Mouse (Mus musculus): ENCODE measurements around the gene Mrps10. TPM values are rescaled to one million over a fixed set of nuclear protein-coding genes. Genes with fewer than 3 reads are reported as not detected.
A peak's percentile ranks its signal among the peaks of the same experiment; 100 is the strongest.
"Not testable (repeated sequence)": the region's sequence is repeated elsewhere in the genome, so short reads cannot be mapped to it uniquely, and the experiment has no call there.

Gene Mrps10
- polyA plus RNA-seq, 1 experiment from 2014 or later, result 77.3 TPM

- Histone ChIP-seq H3K27ac (no peak overlapping the region), H3K27me3 (ENCODE audit: poor library complexity, severe bottlenecking) (peaks cover 9% of the 10 kb centered on the region), H3K36me3 (replicated peaks) (peaks cover 7% of the 10 kb centered on the region; the same call in 1 of the 2 replicates), H3K4me3 (no peak overlapping the region), H3K9me3 (peaks cover 6% of the 10 kb centered on the region), H3K4me1 (peaks cover 23% of the 10 kb centered on the region)
- WGBS, result 65% methylated on average over 4 of the region's 4 CpGs
- DNase-seq (ENCODE audit: extremely low spot score, low spot score), result no peak
Measured at GRCm38 (mm10) chr17:47386649-47387048, 18.0 kb downstream of the Mrps10 start.

GRCm38 (mm10) chr17:47394223-47394869 lies 25.7 kb downstream of the Mrps10 start:
- 29% methylated on average over 24 of the region's 24 CpGs for WGBS
- no peak for DNase-seq (ENCODE audit: extremely low spot score, low spot score)
- H3K4me1 ChIP-seq, result peaks cover 20% of the 10 kb centered on the region
- H3K27me3 ChIP-seq (ENCODE audit: poor library complexity, severe bottlenecking), result peaks cover 79% of the 10 kb centered on the region
- H3K36me3 ChIP-seq (replicated peaks), result no peaks in the 10 kb centered on the region
- H3K27ac ChIP-seq, result 0 out of 2 replicates have a peak overlapping the region, but pooled peaks have one; percentile 6
- 0 out of 2 replicates have a peak, but pooled peaks cover 4% of the 10 kb centered on the region for H3K9me3 ChIP-seq
- peak overlapping the region; percentile 38 for H3K4me3 ChIP-seq

DNA sequence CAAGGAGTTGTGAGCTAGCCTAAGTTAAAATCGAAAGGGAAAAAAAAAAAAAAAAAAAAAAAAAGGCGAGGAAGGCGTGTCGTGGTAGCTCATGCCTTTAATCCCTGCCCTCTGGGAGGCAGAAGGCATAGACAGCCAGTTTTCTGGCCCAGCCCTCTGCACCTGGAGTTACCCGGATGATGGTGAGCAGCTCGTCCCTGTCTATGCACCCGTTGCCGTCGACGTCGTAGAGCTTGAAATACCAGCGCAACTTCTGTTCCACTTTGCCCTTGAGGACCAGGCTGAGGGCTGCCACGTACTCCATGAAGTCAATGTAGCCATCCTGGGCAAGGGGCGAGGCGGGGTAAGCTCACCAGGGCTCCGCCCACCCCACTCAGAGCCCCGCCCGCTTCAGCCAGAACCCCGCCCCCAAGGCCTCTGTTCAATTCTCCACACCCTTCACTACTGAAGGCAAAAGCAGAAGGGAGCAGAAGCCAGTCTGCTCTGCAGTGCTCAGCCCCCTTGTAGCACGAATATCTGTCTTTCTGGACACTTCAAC lies 26.8 kb downstream of the Mrps10 start:
- Histone ChIP-seq H3K9me3 (0 out of 2 replicates have a peak, but pooled peaks cover 4% of the 10 kb centered on the region), H3K27me3 (ENCODE audit: poor library complexity, severe bottlenecking) (peaks cover 90% of the 10 kb centered on the region)
- WGBS, result 4% methylated on average over 20 of the region's 20 CpGs

GRCm38 (mm10) chr17:47399091-47399490 lies 30.4 kb downstream of the Mrps10 start:
- no peak for DNase-seq (ENCODE audit: extremely low spot score, low spot score)
- Histone ChIP-seq H3K4me3 (no peak overlapping the region), H3K4me1 (peaks cover 30% of the 10 kb centered on the region), H3K36me3 (replicated peaks) (no peaks in the 10 kb centered on the region), H3K27ac (no peak overlapping the region), H3K9me3 (no peaks in the 10 kb centered on the region), H3K27me3 (ENCODE audit: poor library complexity, severe bottlenecking) (peaks cover 86% of the 10 kb centered on the region)
- WGBS, result 89% methylated on average over 8 of the region's 8 CpGs

More for the DNA sequence above, 26.8 kb downstream of the Mrps10 start:
- peak overlapping the region; percentile 38 for H3K4me3 ChIP-seq
- H3K27ac ChIP-seq, result no peak overlapping the region
- DNase-seq (ENCODE audit: extremely low spot score, low spot score), result peak; percentile 44
- H3K4me1 ChIP-seq, result peaks cover 25% of the 10 kb centered on the region
- no peaks in the 10 kb centered on the region for H3K36me3 ChIP-seq (replicated peaks)

DNA sequence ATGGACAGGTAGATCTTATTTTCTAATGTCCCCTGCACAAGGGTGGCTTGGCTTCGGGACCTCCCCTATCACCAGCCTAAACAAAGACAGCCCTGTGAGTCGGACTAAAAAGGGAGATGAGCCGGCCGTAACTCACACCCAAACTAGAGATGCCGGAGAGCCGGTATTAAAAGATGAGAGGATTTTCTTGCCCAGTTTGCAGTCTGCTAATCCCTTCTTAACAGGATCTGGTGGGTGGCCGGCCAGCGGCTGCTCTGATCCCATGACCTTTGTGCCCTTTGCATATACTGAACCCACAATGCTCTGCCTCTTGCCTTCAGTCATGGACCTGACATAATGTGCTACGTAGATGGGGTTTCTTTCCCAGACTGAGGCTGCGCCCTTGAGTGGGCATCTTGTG lies 31.8 kb downstream of the Mrps10 start, which contains the start of gene Guca1a:
Guca1a (minus strand) TSS at position 134 of the 400 bp plus-strand sequence.
- Histone ChIP-seq H3K4me1 (peaks cover 17% of the 10 kb centered on the region), H3K4me3 (no peak within 1 kb of the TSS), H3K9me3 (no peaks in the 10 kb centered on the region), H3K27me3 (ENCODE audit: poor library complexity, severe bottlenecking) (peaks cover 86% of the 10 kb centered on the region), H3K27ac (no peak within 1 kb of the TSS), H3K36me3 (replicated peaks) (no peaks in the 10 kb centered on the region)
- no peak for DNase-seq (ENCODE audit: extremely low spot score, low spot score)
- 14% methylated on average over 10 of the region's 10 CpGs for WGBS

GRCm38 (mm10) chr17:47407717-47408557 lies 39.2 kb downstream of the Mrps10 start:
- Histone ChIP-seq H3K36me3 (replicated peaks) (no peaks in the 10 kb centered on the region), H3K4me3 (no peak overlapping the region), H3K27ac (no peak overlapping the region), H3K4me1 (peaks cover 6% of the 10 kb centered on the region), H3K9me3 (no peaks in the 10 kb centered on the region), H3K27me3 (ENCODE audit: poor library complexity, severe bottlenecking) (peaks cover 95% of the 10 kb centered on the region)
- DNase-seq (ENCODE audit: extremely low spot score, low spot score), result no peak
- 67% methylated on average over 10 of the region's 10 CpGs for WGBS

DNA sequence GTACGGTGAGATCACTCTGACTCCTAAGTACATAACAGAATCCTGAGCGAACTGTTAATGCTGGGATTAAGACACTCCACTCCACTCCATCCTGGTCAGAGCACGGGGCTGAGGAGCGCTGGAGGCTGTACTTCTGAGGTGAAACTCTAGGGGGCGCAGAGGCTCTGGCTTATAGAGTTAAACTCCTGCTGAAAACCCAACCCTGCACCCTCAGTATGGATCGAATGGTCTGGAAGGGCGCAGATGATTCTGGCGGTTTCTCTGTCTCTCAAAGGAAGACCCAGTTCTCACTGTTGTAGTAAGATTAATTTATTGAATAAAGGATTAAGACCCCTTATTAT lies 39.8 kb downstream of the Mrps10 start:
- Histone ChIP-seq H3K36me3 (replicated peaks) (no peaks in the 10 kb centered on the region), H3K9me3 (no peaks in the 10 kb centered on the region), H3K4me1 (peaks cover 6% of the 10 kb centered on the region), H3K27ac (no peak overlapping the region), H3K4me3 (no peak overlapping the region), H3K27me3 (ENCODE audit: poor library complexity, severe bottlenecking) (peaks cover 95% of the 10 kb centered on the region)
- WGBS, result 22% methylated on average over 8 of the region's 8 CpGs
- peak; percentile 62 for DNase-seq (ENCODE audit: extremely low spot score, low spot score)

DNA sequence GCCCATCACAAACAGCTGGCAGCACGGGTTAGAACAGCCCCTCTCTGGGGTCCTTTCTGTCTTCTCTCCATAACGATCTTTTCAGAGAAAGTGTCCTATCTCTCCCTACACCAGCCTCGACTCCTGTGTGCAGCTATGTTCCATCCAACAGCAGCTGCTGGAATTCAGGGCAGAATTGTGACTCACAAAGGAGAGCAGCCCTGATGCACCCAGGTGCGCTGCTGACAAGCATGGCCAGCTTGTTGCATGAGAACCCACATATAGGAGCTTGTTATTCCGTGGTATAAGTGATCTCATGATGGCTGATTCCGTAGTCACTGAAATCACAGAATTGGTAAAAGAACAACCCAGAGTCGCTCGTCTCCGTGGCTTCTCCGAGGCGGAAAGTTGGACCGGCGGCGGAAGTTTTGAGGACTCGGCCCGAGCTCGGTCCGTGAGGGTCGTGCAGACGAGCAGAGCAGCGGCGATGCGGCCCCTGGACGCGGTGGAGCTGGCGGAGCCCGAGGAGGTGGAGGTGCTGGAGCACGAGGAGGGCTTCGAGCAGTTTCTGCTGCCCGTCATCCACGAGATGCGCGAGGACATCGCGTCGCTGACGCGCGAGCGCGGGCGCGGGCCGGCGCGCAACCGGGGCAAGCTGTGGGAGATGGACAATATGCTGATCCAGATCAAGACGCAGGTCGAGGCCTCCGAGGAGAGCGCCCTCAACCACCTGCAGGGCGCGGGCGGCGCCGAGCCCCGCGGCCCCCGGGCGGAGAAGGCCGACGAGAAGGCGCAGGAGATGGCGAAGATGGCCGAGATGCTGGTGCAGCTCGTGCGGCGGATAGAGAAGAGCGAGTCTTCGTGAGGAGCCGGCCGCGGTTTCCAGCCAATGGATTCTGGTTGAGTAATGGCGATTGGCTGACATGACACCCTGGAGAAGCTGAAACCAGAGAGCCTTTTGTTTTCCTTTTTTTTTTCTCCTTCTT lies 41.5 kb downstream of the Mrps10 start:
- Histone ChIP-seq H3K4me3 (peak overlapping the region; percentile 49), H3K27me3 (ENCODE audit: poor library complexity, severe bottlenecking) (peaks cover 91% of the 10 kb centered on the region)
- H3K9me3 ChIP-seq; H3K36me3 ChIP-seq (replicated peaks); H3K27ac ChIP-seq; H3K4me1 ChIP-seq: not testable (repeated sequence)
- peak; percentile 20 for DNase-seq (ENCODE audit: extremely low spot score, low spot score)
- 4% methylated on average over 74 of the region's 74 CpGs for WGBS

DNA sequence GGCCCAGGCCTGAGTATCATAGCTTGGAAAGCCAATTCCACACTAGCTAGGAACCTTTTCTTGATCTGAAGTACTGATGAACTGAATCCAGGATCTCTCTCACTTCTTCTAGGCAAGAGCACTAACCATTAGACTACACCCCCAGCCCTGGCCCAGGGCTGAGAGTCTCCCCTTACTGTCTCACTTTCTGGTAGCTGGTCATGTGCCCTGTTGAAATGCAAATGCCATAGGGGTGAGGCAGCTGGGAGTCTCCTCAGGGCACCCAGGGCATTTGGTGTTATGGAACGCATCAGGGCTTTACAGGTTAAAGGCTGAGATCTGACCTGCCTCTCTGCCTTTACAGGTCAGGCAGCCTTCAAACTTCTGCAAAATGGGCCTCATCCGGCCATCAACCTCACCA lies 51.5 kb downstream of the Mrps10 start:
- 64% methylated on average over 2 of the region's 2 CpGs for WGBS
- no peak for DNase-seq (ENCODE audit: extremely low spot score, low spot score)
- H3K36me3 ChIP-seq (replicated peaks), result no peaks in the 10 kb centered on the region
- no peaks in the 10 kb centered on the region for H3K4me1 ChIP-seq
- no peak overlapping the region for H3K27ac ChIP-seq
- H3K27me3 ChIP-seq (ENCODE audit: poor library complexity, severe bottlenecking), result peaks cover 4% of the 10 kb centered on the region; the same call in 1 of the 2 replicates
- H3K4me3 ChIP-seq, result no peak overlapping the region
- no peaks in the 10 kb centered on the region for H3K9me3 ChIP-seq

DNA sequence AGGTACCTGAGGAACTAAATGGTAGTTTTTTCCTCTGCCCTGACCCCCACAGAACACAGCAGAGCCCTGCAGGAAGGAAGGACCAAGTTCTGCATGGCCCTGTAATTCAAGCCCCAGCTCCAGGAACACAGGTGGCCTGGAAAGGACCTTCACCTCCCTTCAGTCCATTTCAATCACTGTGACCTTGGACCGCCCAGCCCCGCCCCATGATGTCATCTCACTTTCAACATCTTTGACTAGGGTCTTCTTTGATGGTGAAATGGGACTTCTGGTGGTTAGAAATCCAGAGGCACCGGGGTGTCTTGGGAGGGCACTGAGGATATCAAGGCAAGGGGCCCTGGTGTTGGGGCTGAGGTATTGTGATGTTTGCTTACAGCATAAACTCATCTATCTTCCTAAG lies 52.9 kb downstream of the Mrps10 start:
- Histone ChIP-seq H3K4me1 (no peaks in the 10 kb centered on the region), H3K36me3 (replicated peaks) (no peaks in the 10 kb centered on the region)
- 80% methylated on average over 3 of the region's 3 CpGs for WGBS

DNA sequence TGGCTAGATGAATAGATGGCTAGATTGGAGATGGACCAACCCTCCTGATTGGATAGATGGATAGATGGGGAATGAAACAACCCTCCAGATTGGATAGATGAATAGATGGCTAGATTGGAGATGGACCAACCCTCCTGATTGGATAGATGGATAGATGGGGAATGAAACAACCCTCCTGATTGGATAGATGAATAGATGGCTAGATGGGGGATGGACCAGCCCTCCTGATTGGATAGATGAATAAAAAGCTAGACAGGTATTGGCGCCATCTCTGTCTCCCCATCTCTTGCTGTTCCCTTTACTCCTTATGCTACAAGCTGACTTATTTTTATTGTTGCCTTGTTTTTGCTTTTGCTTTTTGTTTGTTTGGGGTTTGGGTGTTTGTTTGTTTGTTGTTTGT lies 53.9 kb downstream of the Mrps10 start:
- not testable (repeated sequence) for H3K4me3 ChIP-seq

More for the DNA sequence above, 52.9 kb downstream of the Mrps10 start:
- no peak overlapping the region for H3K4me3 ChIP-seq
- no peak for DNase-seq (ENCODE audit: extremely low spot score, low spot score)
- no peak overlapping the region for H3K27ac ChIP-seq
- H3K27me3 ChIP-seq (ENCODE audit: poor library complexity, severe bottlenecking), result peaks cover 4% of the 10 kb centered on the region; the same call in 1 of the 2 replicates
- no peaks in the 10 kb centered on the region for H3K9me3 ChIP-seq

GRCm38 (mm10) chr17:47424186-47424585 lies 55.5 kb downstream of the Mrps10 start:
- no peaks in the 10 kb centered on the region for H3K9me3 ChIP-seq
- H3K27ac ChIP-seq, result no peak overlapping the region
- peaks cover 4% of the 10 kb centered on the region; the same call in 1 of the 2 replicates for H3K27me3 ChIP-seq (ENCODE audit: poor library complexity, severe bottlenecking)
- H3K4me3 ChIP-seq, result no peak overlapping the region
- no peak for DNase-seq (ENCODE audit: extremely low spot score, low spot score)
- H3K4me1 ChIP-seq, result peaks cover 15% of the 10 kb centered on the region
- H3K36me3 ChIP-seq (replicated peaks), result no peaks in the 10 kb centered on the region
- WGBS, result 91% methylated on average over 6 of the region's 6 CpGs

More for the DNA sequence above, 53.9 kb downstream of the Mrps10 start:
- not testable (repeated sequence) for H3K27me3 ChIP-seq (ENCODE audit: poor library complexity, severe bottlenecking); H3K27ac ChIP-seq; H3K36me3 ChIP-seq (replicated peaks); DNase-seq (ENCODE audit: extremely low spot score, low spot score); H3K4me1 ChIP-seq; H3K9me3 ChIP-seq
- WGBS, result 92% methylated on average over 1 of the region's 1 CpGs
